Mouse (Mus musculus) CH12.LX (cell line): Measurements from ENCODE around the gene Tspan14. TPM values are rescaled to one million over a fixed set of nuclear protein-coding genes. Genes with fewer than 3 reads are reported as not detected.

Experiments used
- DNase-seq: peaks from one replicate; pipeline ENCODE4 v3.0.0-alpha.2; 2013; ENCODE audit errors: extremely low read depth
- H3K27ac ChIP-seq: 2 replicates; pipeline ENCODE4 v1.5.1; 2012; ENCODE audit warnings: low read depth, mild to moderate bottlenecking, control low read depth, moderate library complexity; ENCODE audit not compliant: insufficient read depth
- H3K27me3 ChIP-seq: replicated peaks from 2 replicates; pipeline ENCODE3; 2012; ENCODE audit warnings: inconsistent platforms
- H3K36me3 ChIP-seq, 2 experiments: replicated peaks in 1 of 2; 2 replicates each; pipeline versions ENCODE3 to v1.6.1; 2012; ENCODE audit warnings: inconsistent platforms in 1 of 2, low read length in 1 of 2, mild to moderate bottlenecking in 1 of 2, mixed read lengths in 1 of 2, moderate library complexity in 1 of 2; ENCODE audit not compliant: control insufficient read depth in 1 of 2, insufficient read depth in 1 of 2
- H3K4me1 ChIP-seq, 2 experiments: 2 replicates each; pipeline ENCODE4 v1.6.1; 2012; ENCODE audit warnings: inconsistent platforms in 1 of 2, moderate library complexity in 1 of 2; ENCODE audit not compliant: insufficient read depth in 2 of 2, control insufficient read depth in 1 of 2
- H3K4me2 ChIP-seq: 2 replicates; pipeline ENCODE4 v1.6.1; 2012; ENCODE audit warnings: low read depth, mild to moderate bottlenecking, control low read depth; ENCODE audit not compliant: poor library complexity, insufficient read depth, severe bottlenecking
- H3K4me3 ChIP-seq, 3 experiments: fragments of 150-350 bp in 1 of 3; sonication (generic) in 1 of 3; replicated peaks in 1 of 3; 2 replicates each; pipeline versions ENCODE3 to v1.5.1; 2011 to 2012; ENCODE audit warnings: low read depth in 2 of 3, low read length in 2 of 3, mild to moderate bottlenecking in 2 of 3, moderate library complexity in 2 of 3, control low read depth in 1 of 3, improper control_type of control experiment in 1 of 3, inconsistent platforms in 1 of 3, mixed read lengths in 1 of 3; ENCODE audit not compliant: poor library complexity in 1 of 3
- H3K79me2 ChIP-seq: replicated peaks from 2 replicates; pipeline ENCODE4 v1.6.1; 2012; ENCODE audit warnings: mild to moderate bottlenecking, moderate library complexity; ENCODE audit not compliant: control insufficient read depth, poor library complexity, insufficient read depth, severe bottlenecking; ENCODE audit errors: extremely low read depth
- H3K9ac ChIP-seq: 2 replicates; pipeline ENCODE4 v1.6.1; 2012; ENCODE audit warnings: low read depth, mild to moderate bottlenecking, control low read depth, moderate library complexity; ENCODE audit not compliant: insufficient read depth
- H3K9me3 ChIP-seq: replicated peaks from 2 replicates; pipeline ENCODE3; 2012; ENCODE audit warnings: low read length, inconsistent platforms, mixed read lengths
- BHLHE40 ChIP-seq: IDR thresholded peaks from 2 replicates; pipeline ENCODE4 v1.6.1; 2011; ENCODE audit warnings: mild to moderate bottlenecking, low read depth, low read length, improper control_type of control experiment
- CTCF ChIP-seq, 2 experiments: IDR thresholded peaks in 1 of 2; conservative IDR thresholded peaks in 1 of 2; 2 replicates each; pipeline ENCODE4 v1.5.1; 2011 to 2012; ENCODE audit warnings: low read depth in 2 of 2, low read length in 2 of 2, improper control_type of control experiment in 1 of 2, inconsistent platforms in 1 of 2, mild to moderate bottlenecking in 1 of 2, moderate library complexity in 1 of 2
- E2F4 ChIP-seq: IDR thresholded peaks from 2 replicates; pipeline ENCODE4 v1.6.1; 2011; ENCODE audit warnings: low read depth, low read length, improper control_type of control experiment; ENCODE audit not compliant: insufficient replicate concordance
- GABPA ChIP-seq: IDR thresholded peaks from 2 replicates; pipeline ENCODE4 v1.6.1; 2012; ENCODE audit warnings: low read depth, low read length, improper control_type of control experiment, inconsistent platforms; ENCODE audit not compliant: insufficient replicate concordance
- IRF4 ChIP-seq: IDR thresholded peaks from 2 replicates; pipeline ENCODE4 v1.6.1; 2014; ENCODE audit warnings: low read depth, mild to moderate bottlenecking, inconsistent platforms, low read length, improper control_type of control experiment
- JUND ChIP-seq: conservative IDR thresholded peaks from 2 replicates; pipeline ENCODE4 v1.6.1; 2011; ENCODE audit warnings: low read depth, low read length, improper control_type of control experiment
- KAT2A ChIP-seq: IDR thresholded peaks from 2 replicates; pipeline ENCODE4 v1.6.1; 2012; ENCODE audit warnings: low read length, improper control_type of control experiment, inconsistent platforms; ENCODE audit not compliant: insufficient replicate concordance
- MAX ChIP-seq: IDR thresholded peaks from 2 replicates; pipeline ENCODE4 v1.6.1; 2011; ENCODE audit warnings: low read length, improper control_type of control experiment
- MAZ ChIP-seq: IDR thresholded peaks from 2 replicates; pipeline ENCODE4 v1.6.1; 2012; ENCODE audit warnings: low read depth, mild to moderate bottlenecking, inconsistent platforms, low read length, improper control_type of control experiment, moderate library complexity
- MXI1 ChIP-seq: IDR thresholded peaks from 2 replicates; pipeline ENCODE4 v1.6.1; 2011; ENCODE audit warnings: mild to moderate bottlenecking, low read depth, low read length, improper control_type of control experiment
- NRF1 ChIP-seq: IDR thresholded peaks from 2 replicates; pipeline ENCODE4 v1.6.1; 2014; ENCODE audit warnings: low read depth, mild to moderate bottlenecking, inconsistent platforms, low read length, improper control_type of control experiment, moderate library complexity
- PAX5 ChIP-seq: IDR thresholded peaks from 2 replicates; pipeline ENCODE4 v1.6.1; 2012; ENCODE audit warnings: low read length, inconsistent platforms, mixed read lengths
- RAD21 ChIP-seq: IDR thresholded peaks from 2 replicates; pipeline ENCODE4 v1.6.1; 2011; ENCODE audit warnings: low read depth, mild to moderate bottlenecking, low read length, improper control_type of control experiment, moderate library complexity
- SMC3 ChIP-seq: IDR thresholded peaks from 2 replicates; pipeline ENCODE4 v1.6.1; 2011; ENCODE audit warnings: low read depth, low read length, improper control_type of control experiment
- TBP ChIP-seq: conservative IDR thresholded peaks from 2 replicates; pipeline ENCODE4 v1.6.1; 2011; ENCODE audit warnings: low read depth, low read length, improper control_type of control experiment
- USF1 ChIP-seq: IDR thresholded peaks from 2 replicates; pipeline ENCODE4 v1.6.1; 2014; ENCODE audit warnings: low read depth, mild to moderate bottlenecking, inconsistent platforms, low read length, improper control_type of control experiment
- USF2 ChIP-seq: conservative IDR thresholded peaks from 2 replicates; pipeline ENCODE4 v1.6.1; 2011; ENCODE audit warnings: low read depth, low read length, improper control_type of control experiment
- ZC3H11A ChIP-seq: IDR thresholded peaks from 2 replicates; pipeline ENCODE4 v1.6.1; 2012; ENCODE audit warnings: low read depth, mild to moderate bottlenecking, inconsistent platforms, low read length, improper control_type of control experiment
- ZKSCAN1 ChIP-seq: IDR thresholded peaks from 2 replicates; pipeline ENCODE4 v1.6.1; 2012; ENCODE audit warnings: low read depth, inconsistent platforms, low read length, improper control_type of control experiment, borderline replicate concordance
- ZNF384 ChIP-seq: IDR thresholded peaks from 2 replicates; pipeline ENCODE4 v1.6.1; 2012; ENCODE audit warnings: low read depth, low read length, improper control_type of control experiment, inconsistent platforms
- dilution Hi-C: fragments of 300-500 bp; cut with MboI; formaldehyde crosslinking; loops from 2 replicates; pipeline ENCODE4 v1.14.3; 2020; ENCODE audit warnings: low sequenced_read_pairs; ENCODE audit not compliant: extremely low pct_unique_long_range_greater_than_20kb, extremely low pct_ligation_motif_present
- in situ Hi-C: fragments of 300-500 bp; cut with MboI; formaldehyde crosslinking; loops from 3 replicates; pipeline ENCODE4 v1.14.3; 2019; ENCODE audit warnings: low sequenced_read_pairs, low pct_ligation_motif_present, low pct_unique_long_range_greater_than_20kb, mixed read lengths
- polyA plus RNA-seq: library from polyadenylated mRNA; unstranded; fragments of >175 nt; gene quantifications from 2 replicates; pipeline ENCODE4 v1.2.1, GENCODE M21; 2012; ENCODE audit warnings: low read depth; ENCODE audit not compliant: insufficient read length
- total RNA-seq, 2 experiments: library from RNA; depleted of rRNA; stranded (reverse); fragments of 300-350 nt in 1 of 2; fragments of >200 nt in 1 of 2; gene quantifications; 2 replicates each; pipeline ENCODE4 v1.2.3; 2012 to 2014

Tspan14 gene
- total and polyA plus RNA-seq, 3 experiments = 11.6 to 19.1 (median 14.9) TPM

DNA sequence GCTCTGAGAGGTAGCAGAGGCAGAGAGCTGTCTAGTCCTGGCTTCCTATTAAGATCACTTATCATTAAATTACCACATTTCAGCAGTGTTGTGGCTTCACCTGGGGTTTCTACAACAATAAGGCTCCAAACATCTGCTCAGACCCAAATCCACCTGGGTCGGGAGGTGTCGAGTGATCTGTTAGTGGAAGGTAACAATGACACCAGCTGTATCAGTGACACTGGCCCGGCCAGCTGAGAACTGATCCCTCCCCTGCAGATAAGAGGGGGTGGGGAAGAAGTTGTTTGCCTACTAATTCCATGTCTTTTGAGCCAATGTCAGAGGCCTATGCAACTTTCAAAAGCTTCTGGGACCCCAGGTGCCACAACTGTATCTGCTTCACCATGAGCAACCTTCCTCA lies 73.4 kb downstream of the Tspan14 start, which contains the start of gene Sh2d4b:
Gene Sh2d4b, minus strand, starts transcription at position 71 of the 400 bp plus-strand sequence.
- Histone ChIP-seq H3K9ac (no peak within 1 kb of the TSS), H3K4me2 (no peak within 1 kb of the TSS), H3K36me3 (no peaks in the 10 kb centered on the region), H3K4me1 (peaks cover 0 to 14% of the 10 kb centered on the region in 2 experiments; a peak in 2 of 4 replicates), H3K27ac (no peak within 1 kb of the TSS), H3K9me3 (no peaks in the 10 kb centered on the region), H3K79me2 (no peaks in the 10 kb centered on the region), H3K4me3 (no peak within 1 kb of the TSS), H3K27me3 (peaks cover 2% of the 10 kb centered on the region)
- in situ Hi-C loops (no loop called here), dilution Hi-C loops (no loop called here)
- TF ChIP-seq MXI1 = no peak
- TF ChIP-seq RAD21 = no peak
- no peak for TF ChIP-seq ZC3H11A
- TF ChIP-seq IRF4 = no peak
- no peak for TF ChIP-seq KAT2A
- no peak for TF ChIP-seq TBP
- no peak for TF ChIP-seq USF2
- TF ChIP-seq JUND = no peak
- no peak for TF ChIP-seq NRF1
- no peak for TF ChIP-seq USF1
- TF ChIP-seq MAZ = no peak
- TF ChIP-seq ZNF384 = no peak
- no peak for TF ChIP-seq PAX5
- no peak for TF ChIP-seq E2F4
- TF ChIP-seq GABPA = no peak
- no peak for DNase-seq

DNA sequence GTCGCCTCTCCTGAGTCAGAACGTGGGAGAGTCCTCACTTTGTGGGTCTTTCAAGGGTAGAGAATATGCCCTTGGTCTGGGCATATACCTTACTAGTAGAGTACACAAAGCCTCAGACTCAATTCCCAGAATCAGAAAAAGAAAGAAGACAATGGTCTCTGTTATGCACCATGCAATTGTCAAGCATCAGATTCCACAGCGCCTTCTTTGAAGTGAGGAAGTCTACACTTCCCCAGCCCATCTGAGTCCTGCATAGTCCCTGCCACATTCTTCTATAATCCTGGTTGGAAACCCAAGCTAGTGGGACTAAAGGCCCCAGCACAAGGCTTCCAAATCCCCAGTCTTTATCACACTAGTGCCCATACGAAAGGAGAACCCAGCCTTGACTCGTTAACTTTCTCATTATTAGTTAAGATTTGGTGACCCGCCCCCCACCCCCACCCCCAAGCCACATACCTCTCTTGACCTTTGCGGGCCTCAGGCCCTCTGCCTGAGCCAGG lies 74.2 kb downstream of the Tspan14 start:
- in situ Hi-C loops = no loop called here
- DNase-seq = no peak

More for the DNA sequence above, 74.2 kb downstream of the Tspan14 start:
- H3K79me2 ChIP-seq = no peaks in the 10 kb centered on the region
- peaks cover 2% of the 10 kb centered on the region for H3K27me3 ChIP-seq
- dilution Hi-C loops = no loop called here
- H3K4me1 ChIP-seq = peaks cover 0 to 14% of the 10 kb centered on the region in 2 experiments; a peak in 2 of 4 replicates
- no peak overlapping the region for H3K4me3 ChIP-seq
- H3K27ac ChIP-seq = no peak overlapping the region
- no peaks in the 10 kb centered on the region for H3K36me3 ChIP-seq
- no peak for TF ChIP-seq BHLHE40
- TF ChIP-seq USF2 = no peak
- TF ChIP-seq MAZ = no peak
- no peak for TF ChIP-seq ZKSCAN1
- TF ChIP-seq ZC3H11A = no peak
- no peak for TF ChIP-seq CTCF (conservative IDR thresholded peaks at IDR 0.05 in 1 of 2, IDR thresholded peaks at IDR 0.05 in 1 of 2; ENCODE audit: low read depth in 2 of 2, low read length in 2 of 2)
- no peak for TF ChIP-seq SMC3
- TF ChIP-seq MAX = no peak
- H3K9me3 ChIP-seq = no peaks in the 10 kb centered on the region
- no peak overlapping the region for H3K4me2 ChIP-seq
- H3K9ac ChIP-seq = no peak overlapping the region
